Mouse (Mus musculus): Measurements from ENCODE around the gene B3gnt6.
"Not testable (repeated sequence)": the region's sequence is repeated elsewhere in the genome, so short reads cannot be mapped to it uniquely, and the experiment has no call there.

Gene B3gnt6

GRCm38 (mm10) chr7:98199381-98199780 lies at the start of gene B3gnt6:
Gene B3gnt6, minus strand, starts transcription at chr7:98199481.
- DNase-seq (ENCODE audit: low read depth) = no peak

DNA sequence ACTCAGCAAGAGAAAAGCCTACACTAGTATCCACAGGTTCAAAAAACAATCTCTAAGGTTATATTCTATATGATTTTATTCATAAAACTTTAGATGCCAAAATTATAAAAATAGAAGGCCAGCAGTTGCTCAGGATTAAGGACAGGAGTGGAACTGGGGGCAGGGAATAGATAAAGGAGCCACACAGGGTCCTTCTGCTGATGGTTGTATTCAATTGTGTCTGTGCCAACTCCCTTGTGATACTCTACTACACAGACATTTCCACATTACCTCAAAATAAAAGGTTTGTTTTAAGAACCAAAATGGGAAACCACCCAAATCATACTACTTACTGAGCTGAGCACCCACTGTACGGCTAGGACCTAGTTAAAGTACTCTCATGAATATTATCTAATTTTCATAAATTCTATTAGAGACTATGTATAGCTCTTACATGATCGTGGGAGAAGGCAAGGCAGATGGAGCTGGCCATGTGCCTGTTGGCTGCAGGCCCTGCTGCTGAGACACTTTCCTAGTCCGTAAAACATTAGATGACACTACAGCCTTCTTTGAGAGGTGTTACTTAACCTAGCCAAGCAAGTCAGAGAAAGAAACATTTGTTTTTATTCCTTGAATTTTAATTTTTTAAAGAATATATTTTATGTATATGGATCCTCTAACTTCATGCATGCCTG lies 37.5 kb upstream of the B3gnt6 start:
- DNase-seq (ENCODE audit: low read depth) = no peak

DNA sequence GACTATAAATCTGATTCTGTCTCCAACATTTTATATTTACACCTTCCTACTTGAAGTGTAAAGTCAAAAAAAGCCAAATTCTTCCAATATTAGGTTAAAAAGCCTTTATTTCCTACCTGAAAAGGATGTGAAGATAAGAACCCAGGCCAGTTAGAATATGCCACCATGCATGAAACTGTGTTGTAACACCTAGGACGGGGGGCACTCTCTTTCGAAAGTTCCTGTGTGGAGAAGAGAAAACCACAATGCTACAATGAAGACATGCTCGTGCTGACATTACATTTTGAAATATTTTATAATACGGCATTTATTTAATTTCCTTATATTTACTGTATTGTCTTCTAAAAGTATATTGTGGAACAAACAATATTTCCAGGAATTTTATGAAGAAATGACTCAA lies 24.5 kb upstream of the B3gnt6 start:
- DNase-seq (ENCODE audit: low read depth) = no peak

GRCm38 (mm10) chr7:98216713-98217112 lies 17.4 kb upstream of the B3gnt6 start:
- DNase-seq (ENCODE audit: low read depth) = no peak

GRCm38 (mm10) chr7:98202946-98203345 lies 3.7 kb upstream of the B3gnt6 start:
- DNase-seq (ENCODE audit: low read depth) = no peak

DNA sequence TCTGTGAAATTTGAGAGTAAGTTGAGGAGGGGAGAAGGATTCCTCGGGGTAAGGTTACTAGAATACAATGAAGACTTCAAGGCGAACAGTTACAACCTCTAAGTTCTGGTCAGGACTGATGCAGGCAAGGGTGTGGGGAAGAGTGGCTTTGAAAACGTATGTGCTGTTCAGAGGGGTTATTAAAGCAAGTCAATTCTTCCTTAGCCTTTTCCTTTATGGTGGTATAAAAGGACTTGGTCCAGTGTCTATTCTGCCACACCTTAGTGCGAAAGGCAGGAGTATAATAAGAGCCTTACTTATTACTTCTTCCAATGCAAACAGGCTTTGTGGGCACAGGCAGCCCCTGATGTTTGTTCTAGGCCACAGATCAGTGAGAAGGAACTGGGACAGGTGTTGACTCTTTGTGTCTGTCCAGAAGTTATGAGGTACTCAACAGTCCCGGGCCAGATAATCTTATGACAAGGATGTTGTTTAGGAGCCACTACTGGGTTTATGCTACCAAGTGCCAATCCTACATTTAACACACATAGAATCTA lies 2.3 kb upstream of the B3gnt6 start:
- DNase-seq (ENCODE audit: low read depth) = no peak

DNA sequence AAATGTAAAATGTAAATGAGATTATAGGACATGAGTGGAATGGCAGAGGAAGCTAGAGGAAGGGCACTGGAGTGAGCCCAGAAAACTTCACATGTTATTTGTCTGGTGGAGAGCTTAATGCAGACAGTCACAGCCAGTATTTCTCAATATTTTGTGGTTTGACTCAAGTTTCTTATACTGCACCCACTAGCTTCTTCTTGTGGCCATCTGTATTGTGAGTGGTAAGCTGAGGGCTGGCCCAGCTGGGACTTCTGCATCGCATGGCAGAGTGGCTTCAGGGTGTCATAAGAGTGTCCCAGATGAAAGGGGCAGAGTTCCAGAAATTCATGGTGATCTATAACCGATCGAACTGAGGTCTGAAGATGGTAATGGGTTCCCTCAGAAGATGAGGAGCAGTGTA lies 1.1 kb upstream of the B3gnt6 start:
- no peak for DNase-seq (ENCODE audit: low read depth)

- DNase-seq (ENCODE audit: low read depth) = no peak
Measured at GRCm38 (mm10) chr7:98195151-98195801, 4.0 kb downstream of the B3gnt6 start.

DNA sequence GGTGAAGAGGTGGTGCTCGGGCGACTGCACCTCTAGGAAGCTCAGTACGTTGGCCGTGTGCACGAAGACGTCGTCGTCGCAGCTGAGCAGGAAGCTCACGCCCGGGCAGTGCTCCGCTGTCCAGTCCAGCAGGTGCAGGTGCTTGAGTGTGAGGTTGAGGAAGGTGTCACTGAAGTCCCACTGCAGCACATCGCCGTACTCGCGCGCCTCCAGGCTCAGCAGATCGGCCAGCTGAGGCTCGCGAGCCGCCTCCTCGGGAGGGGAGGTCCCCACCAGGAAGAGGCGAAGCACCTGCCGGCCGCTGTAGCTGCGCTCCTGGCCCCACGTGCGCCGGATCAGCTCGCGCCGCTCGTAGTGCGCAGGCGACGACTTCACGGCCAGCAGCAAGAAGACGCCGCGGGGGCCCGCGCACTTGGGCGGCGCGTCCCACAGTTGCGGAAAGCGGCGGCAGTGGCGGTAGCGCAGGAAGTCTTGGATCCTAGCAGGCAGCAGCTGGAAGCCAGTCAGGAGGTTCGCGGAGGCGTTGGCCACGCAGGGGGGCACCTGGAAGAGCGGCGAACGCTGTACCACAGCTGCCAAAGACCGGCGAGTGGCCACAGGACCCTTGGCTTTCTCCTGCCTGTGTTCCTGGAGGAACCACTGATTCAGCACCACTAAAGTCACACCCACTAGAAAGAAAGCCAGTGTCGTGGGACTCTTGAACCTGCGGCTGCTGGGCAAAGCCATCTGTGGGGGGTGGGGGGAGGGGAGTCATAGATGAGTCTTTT lies 5.1 kb downstream of the B3gnt6 start:
- peak; percentile 47 for DNase-seq (ENCODE audit: low read depth)

DNA sequence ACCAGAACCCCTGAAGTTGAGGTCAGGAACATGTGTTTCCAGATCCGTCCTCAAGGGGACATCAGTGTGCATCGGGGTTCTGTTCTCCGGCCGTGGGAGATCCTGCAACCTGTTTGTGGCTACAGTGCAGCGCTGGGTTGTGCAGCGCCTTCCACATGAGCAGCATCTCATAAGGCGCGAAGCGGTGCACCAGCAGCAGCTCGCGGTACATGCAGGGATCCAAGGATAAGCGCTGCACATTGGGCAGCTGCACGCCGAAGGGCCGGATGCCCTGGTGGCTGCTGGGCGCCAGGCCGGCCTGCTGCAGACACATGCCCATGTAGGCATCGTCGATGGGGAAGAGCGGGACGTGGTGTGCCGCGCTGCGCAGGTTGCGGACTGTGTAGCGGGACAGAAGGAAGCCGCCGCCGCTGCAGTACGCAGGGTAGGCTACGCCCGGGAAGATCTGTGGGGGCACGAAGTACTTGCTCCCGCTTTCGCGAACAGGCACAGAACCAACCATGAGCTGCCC lies 5.7 kb downstream of the B3gnt6 start:
- DNase-seq (ENCODE audit: low read depth) = peak; percentile 55

GRCm38 (mm10) chr7:98191571-98192250 lies 7.6 kb downstream of the B3gnt6 start:
- no peak for DNase-seq (ENCODE audit: low read depth)

- DNase-seq (ENCODE audit: low read depth) = no peak
Measured at GRCm38 (mm10) chr7:98190578-98190977, 8.7 kb downstream of the B3gnt6 start.

DNA sequence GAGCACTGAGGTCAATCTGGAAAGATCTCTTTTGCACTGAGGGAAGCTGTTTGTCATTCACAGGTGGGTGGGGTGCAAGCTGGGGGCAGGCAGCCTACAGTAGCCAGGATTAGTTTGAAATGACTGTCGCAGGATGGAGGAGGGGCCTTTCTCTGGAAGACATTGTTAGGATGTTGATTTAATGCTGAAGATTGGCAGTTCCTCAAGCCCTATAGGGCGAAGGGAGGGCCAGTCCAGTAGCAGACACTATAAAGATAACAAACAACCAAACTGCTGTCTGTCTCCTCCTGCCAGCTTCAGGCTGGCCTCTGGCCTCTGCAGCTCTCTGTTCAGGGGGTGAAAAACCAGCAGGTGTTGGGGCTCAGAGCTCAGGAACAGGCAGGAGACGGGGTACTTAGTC lies 9.5 kb downstream of the B3gnt6 start:
- DNase-seq (ENCODE audit: low read depth) = no peak

- no peak for DNase-seq (ENCODE audit: low read depth)
Measured at GRCm38 (mm10) chr7:98188680-98189079, 10.6 kb downstream of the B3gnt6 start.

DNA sequence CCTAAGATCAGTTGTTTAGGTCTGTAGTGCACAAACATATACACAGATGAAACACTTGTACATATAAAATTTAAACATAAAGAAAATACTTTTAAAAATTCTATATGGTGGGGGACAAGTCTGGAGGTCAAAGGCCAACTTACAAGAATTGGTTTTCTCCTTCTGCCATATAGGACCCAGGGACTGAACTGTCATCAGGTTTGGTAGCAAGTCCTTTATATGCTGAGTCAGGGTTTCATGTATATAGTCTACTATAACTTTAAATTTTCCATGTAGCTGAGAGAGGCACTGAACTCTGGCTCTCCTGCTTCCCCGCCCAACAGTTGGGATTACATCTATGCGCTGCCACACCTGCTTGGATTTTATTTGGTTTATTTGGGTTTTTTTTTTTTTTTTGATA lies 11.0 kb downstream of the B3gnt6 start:
- DNase-seq (ENCODE audit: low read depth) = no peak

DNA sequence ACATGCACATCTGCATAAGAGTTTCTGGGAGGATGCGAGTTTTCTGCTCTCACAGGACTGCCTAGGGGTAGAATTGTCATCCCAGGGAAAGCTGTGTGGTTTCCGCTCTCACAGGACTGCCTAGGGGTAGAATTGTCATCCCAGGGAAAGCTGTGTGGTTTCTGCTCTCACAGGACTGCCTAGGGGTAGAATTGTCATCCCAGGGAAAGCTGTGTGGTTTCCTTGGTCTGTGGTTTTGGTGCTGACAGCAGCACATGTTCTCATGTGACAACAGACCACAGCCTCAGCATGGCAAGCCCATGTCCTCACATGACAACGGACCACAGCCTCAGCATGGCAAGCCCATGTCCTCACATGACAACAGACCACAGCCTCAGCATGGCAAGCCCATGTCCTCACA lies 11.9 kb downstream of the B3gnt6 start:
- DNase-seq (ENCODE audit: low read depth) = not testable (repeated sequence)

DNA sequence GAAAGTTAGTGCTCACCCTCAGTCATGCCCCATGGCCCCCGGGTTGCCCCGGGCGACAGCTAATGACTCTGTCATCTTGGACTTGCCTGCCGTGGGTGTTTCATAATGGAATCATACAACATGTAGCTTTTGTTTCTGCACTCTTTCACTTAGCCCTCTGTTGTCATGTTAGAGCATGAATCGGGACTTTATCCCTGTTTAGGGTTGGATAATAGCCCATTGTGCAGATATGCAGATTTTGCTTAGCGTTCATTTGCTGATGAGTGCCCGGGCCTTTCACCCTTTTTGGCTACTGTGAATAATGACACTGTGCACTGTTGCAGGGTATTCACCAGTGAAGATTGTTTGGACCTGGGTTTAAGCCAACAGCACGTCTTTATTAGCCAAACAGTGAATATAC lies 12.6 kb downstream of the B3gnt6 start:
- DNase-seq (ENCODE audit: low read depth) = no peak

GRCm38 (mm10) chr7:98185326-98185725 lies 14.0 kb downstream of the B3gnt6 start:
- no peak for DNase-seq (ENCODE audit: low read depth)

GRCm38 (mm10) chr7:98178560-98179231 lies 20.6 kb downstream of the B3gnt6 start:
- DNase-seq (ENCODE audit: low read depth) = no peak

- peak; percentile 92 for DNase-seq (ENCODE audit: low read depth)
Measured at GRCm38 (mm10) chr7:98177929-98178559, 21.2 kb downstream of the B3gnt6 start, which contains the start of gene Capn5. Gene Capn5, minus strand, starts transcription at chr7:98178274.

GRCm38 (mm10) chr7:98177566-98177928 lies 21.7 kb downstream of the B3gnt6 start:
- no peak for DNase-seq (ENCODE audit: low read depth)
